Mouse (Mus musculus) embryonic fibroblast, embryonic 13.5 days (primary cell): Measurements from ENCODE around the gene Kank2. TPM values are rescaled to one million over a fixed set of nuclear protein-coding genes. Genes with fewer than 3 reads are reported as not detected.
"Not testable (repeated sequence)": the region's sequence is repeated elsewhere in the genome, so short reads cannot be mapped to it uniquely, and the experiment has no call there.

Experiments used
- H3K27ac ChIP-seq: 2 replicates; pipeline ENCODE4 v1.5.1; 2012; ENCODE audit warnings: low read length, control low read depth, inconsistent platforms; ENCODE audit not compliant: insufficient read depth
- H3K4me1 ChIP-seq: 2 replicates; pipeline ENCODE4 v1.6.1; 2011; ENCODE audit warnings: low read length; ENCODE audit not compliant: control insufficient read depth, insufficient read depth
- H3K4me3 ChIP-seq: 2 replicates; pipeline ENCODE4 v1.5.1; 2011; ENCODE audit warnings: mild to moderate bottlenecking, control low read depth, low read length; ENCODE audit not compliant: insufficient read depth
- CTCF ChIP-seq: IDR thresholded peaks from 2 replicates; pipeline ENCODE4 v1.5.1; 2011; ENCODE audit warnings: mild to moderate bottlenecking, control low read depth, low read length, moderate library complexity, borderline replicate concordance; ENCODE audit not compliant: insufficient read depth
- POLR2A ChIP-seq: IDR thresholded peaks from 2 replicates; pipeline ENCODE4 v1.6.1; 2011; ENCODE audit warnings: low read depth, mild to moderate bottlenecking, control low read depth, low read length, moderate library complexity
- polyA plus RNA-seq: library from polyadenylated mRNA; stranded (reverse); fragments of >200 nt; gene quantifications from 2 replicates; pipeline ENCODE4 v1.2.4, GENCODE M21; 2011; ENCODE audit warnings: low read depth; ENCODE audit not compliant: missing spikeins, insufficient read length

Gene Kank2
- polyA plus RNA-seq, 1 experiment, result 59.7 TPM

- H3K27ac ChIP-seq, result peak overlapping the region; percentile 90
- 0 out of 2 replicates have a peak, but pooled peaks cover 7% of the 10 kb centered on the region for H3K4me1 ChIP-seq
- H3K4me3 ChIP-seq, result peak overlapping the region; percentile 82
- TF ChIP-seq POLR2A (peak; percentile 68; the same call in 1 of the 2 replicates), CTCF (no peak)
Measured at GRCm38 (mm10) chr9:21797921-21798344, 611 bp downstream of the Kank2 start.

GRCm38 (mm10) chr9:21796919-21797318 is 1.6 kb downstream of the Kank2 start:
- H3K27ac ChIP-seq, result peak overlapping the region; percentile 90
- TF ChIP-seq POLR2A (no peak; the same call in 1 of the 2 replicates), CTCF (no peak)
- 0 out of 2 replicates have a peak, but pooled peaks cover 7% of the 10 kb centered on the region for H3K4me1 ChIP-seq
- peak overlapping the region; percentile 82 for H3K4me3 ChIP-seq

DNA sequence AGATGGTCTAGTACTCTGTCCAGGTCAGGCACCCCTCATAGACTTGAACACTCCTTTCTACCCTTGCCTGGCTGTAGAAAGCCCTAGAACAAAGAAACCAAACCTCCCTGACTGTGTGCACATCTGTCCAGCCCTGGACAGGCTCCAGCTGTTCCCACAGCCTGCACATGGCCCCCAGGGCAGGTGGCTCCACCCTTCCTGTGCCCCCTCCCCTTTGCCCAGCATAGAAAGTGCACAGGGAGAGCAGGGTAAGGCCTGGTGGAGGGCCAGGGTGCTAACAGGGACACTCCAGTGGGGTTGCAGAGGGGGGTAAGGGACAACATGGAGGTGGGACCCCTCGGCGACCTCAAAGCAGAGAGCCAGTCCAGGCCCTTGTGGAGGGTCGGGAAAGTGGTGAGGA is 2.3 kb downstream of the Kank2 start:
- no peak for TF ChIP-seq POLR2A
- H3K4me3 ChIP-seq, result peak overlapping the region; percentile 16; the same call in 1 of the 2 replicates
- peaks cover 10% of the 10 kb centered on the region; the same call in 1 of the 2 replicates for H3K4me1 ChIP-seq
- peak overlapping the region; percentile 22 for H3K27ac ChIP-seq

DNA sequence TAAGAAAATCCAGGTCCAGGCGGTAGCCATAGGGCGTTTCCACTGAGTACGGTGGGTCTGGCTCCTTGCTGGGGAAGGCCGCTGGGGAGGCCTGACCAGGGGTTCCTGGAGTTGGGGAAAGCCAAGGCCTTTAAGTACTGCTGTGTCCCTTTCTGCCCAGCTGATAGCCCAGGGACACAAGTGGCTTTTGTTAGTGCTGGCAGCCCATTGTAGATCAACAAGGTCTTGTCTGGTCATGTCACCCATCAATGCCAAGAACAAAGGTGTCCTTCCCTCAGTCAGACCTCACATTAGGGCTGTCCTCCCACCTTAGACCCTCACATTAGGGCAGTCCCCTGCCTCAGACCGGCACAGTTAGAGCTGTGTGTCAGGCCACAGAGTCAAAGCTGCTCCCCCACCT is 3.0 kb downstream of the Kank2 start:
- no peak overlapping the region for H3K4me3 ChIP-seq
- peaks cover 10% of the 10 kb centered on the region; the same call in 1 of the 2 replicates for H3K4me1 ChIP-seq
- no peak for TF ChIP-seq CTCF
- TF ChIP-seq POLR2A, result no peak
- H3K27ac ChIP-seq, result peak overlapping the region; percentile 39; the same call in 1 of the 2 replicates

DNA sequence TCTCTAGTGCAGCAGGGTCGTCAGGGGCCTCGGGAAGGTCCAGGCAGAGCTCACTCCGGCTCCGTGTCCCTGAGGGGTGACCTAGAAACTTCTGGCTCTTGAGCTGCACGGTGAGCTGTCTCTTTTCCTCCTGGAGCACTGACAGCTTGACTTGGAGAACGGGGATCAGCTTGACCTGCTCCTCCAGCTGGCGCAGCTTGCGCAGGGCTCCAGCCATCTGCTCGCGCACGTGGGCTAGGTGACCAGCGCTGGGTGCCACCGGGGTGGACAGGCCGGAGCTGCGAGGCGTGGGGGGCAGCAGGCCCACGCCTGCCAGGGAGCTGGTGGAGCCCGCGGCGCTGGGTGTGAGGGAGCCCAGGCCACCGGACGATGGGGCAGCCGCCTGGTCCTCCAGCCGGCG is 3.6 kb downstream of the Kank2 start:
- H3K27ac ChIP-seq, result no peak overlapping the region

GRCm38 (mm10) chr9:21794344-21794834 is 4.2 kb downstream of the Kank2 start:
- Histone ChIP-seq H3K27ac (no peak overlapping the region), H3K4me1 (peaks cover 10% of the 10 kb centered on the region; the same call in 1 of the 2 replicates), H3K4me3 (no peak overlapping the region)
- TF ChIP-seq POLR2A (no peak), CTCF (no peak)

More for the DNA sequence above, 3.6 kb downstream of the Kank2 start:
- H3K4me3 ChIP-seq, result no peak overlapping the region
- TF ChIP-seq CTCF (no peak), POLR2A (no peak)
- H3K4me1 ChIP-seq, result peaks cover 10% of the 10 kb centered on the region; the same call in 1 of the 2 replicates

GRCm38 (mm10) chr9:21793507-21793906 is 5.0 kb downstream of the Kank2 start:
- not testable (repeated sequence) for H3K27ac ChIP-seq, H3K4me1 ChIP-seq, H3K4me3 ChIP-seq
- TF ChIP-seq POLR2A, result 0 out of 2 replicates have a peak, but pooled peaks have one; percentile 26

DNA sequence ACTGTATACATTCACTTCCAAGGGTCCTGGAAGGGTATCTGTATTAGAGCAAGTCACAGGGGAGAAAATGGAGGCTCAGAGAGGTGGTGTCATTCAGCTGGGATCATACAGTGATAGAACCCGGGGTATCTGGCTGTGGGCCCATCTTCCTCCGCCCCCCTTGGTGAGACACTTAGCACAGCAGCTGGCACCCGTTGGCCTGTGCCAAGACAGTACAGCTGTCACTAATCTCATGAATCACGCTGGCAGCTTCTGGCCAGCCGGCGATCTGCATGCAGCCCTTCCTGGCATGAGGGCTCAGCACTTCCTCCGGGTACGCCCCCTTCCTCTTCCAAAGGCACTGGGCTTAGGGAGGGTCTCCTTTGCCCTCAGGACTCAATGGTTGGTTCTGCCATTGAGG is 5.9 kb downstream of the Kank2 start:
- Histone ChIP-seq H3K4me3 (no peak overlapping the region), H3K27ac (peak overlapping the region; percentile 55), H3K4me1 (peaks cover 8% of the 10 kb centered on the region; the same call in 1 of the 2 replicates)
- TF ChIP-seq POLR2A, result no peak
- no peak for TF ChIP-seq CTCF

DNA sequence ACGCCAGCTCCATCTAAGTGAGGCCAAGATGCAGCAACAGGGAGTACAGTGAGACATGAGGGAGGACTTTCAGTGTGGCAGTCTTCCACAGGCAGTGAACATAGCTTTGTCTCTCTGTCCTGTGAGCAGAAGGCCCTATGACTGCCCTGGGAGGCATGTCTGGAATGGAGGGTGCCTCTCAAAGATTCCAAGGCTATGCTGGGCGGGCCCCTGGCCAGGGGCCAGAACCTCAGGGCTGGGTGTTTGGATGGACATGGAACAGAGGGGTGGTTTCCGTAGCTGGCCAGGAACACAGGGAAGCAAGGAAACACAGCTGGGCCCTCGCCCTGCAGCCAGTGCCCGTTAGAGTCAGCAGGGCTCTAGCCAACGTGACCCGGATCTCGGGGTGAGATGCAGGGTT is 6.7 kb downstream of the Kank2 start:
- Histone ChIP-seq H3K27ac (peak overlapping the region; percentile 64), H3K4me1 (peaks cover 9% of the 10 kb centered on the region; the same call in 1 of the 2 replicates), H3K4me3 (no peak overlapping the region)
- TF ChIP-seq POLR2A, result no peak; the same call in 1 of the 2 replicates
- TF ChIP-seq CTCF, result no peak

GRCm38 (mm10) chr9:21788234-21788633 is 10.3 kb downstream of the Kank2 start:
- H3K4me3 ChIP-seq, result no peak overlapping the region
- H3K4me1 ChIP-seq, result peaks cover 6% of the 10 kb centered on the region; the same call in 1 of the 2 replicates
- TF ChIP-seq POLR2A, result no peak
- TF ChIP-seq CTCF, result no peak
- peak overlapping the region; percentile 73 for H3K27ac ChIP-seq
